Mouse (Mus musculus) heart, postnatal 4 days (tissue): Measurements from ENCODE around the gene Rgs6. TPM values are rescaled to one million over a fixed set of nuclear protein-coding genes. Genes with fewer than 3 reads are reported as not detected.

Experiments
- DNase-seq: peaks from one replicate; pipeline ENCODE4 v3.0.0; 2021
- total RNA-seq, 2 experiments: library from RNA; stranded (reverse); gene quantifications; 2 replicates each; pipeline ENCODE4 v1.2.3; 2021

The Rgs6 gene
- total RNA-seq, 2 experiments from 2014 or later, result 20.8 to 21.5 TPM

GRCm38 (mm10) chr12:83208841-83209240, 620.7 kb downstream of the Rgs6 start:
- DNase-seq, result no peak

GRCm38 (mm10) chr12:83209461-83209860, 621.4 kb downstream of the Rgs6 start:
- DNase-seq, result peak; percentile 61

- DNase-seq, result no peak
Measured at GRCm38 (mm10) chr12:83210294-83210693, 622.2 kb downstream of the Rgs6 start.

- no peak for DNase-seq
Measured at GRCm38 (mm10) chr12:83210735-83211134, 622.6 kb downstream of the Rgs6 start.

- DNase-seq, result no peak
Measured at GRCm38 (mm10) chr12:83211146-83211822, 623.2 kb downstream of the Rgs6 start.
